Mouse (Mus musculus) myocyte (in vitro differentiated cells): ENCODE results near the gene Psmc6.

ENCODE experiments used
- MAX ChIP-seq: IDR thresholded peaks from one replicate; pipeline ENCODE4 v1.6.1; 2011; ENCODE audit warnings: low read depth, mild to moderate bottlenecking, control low read depth
- POLR2A ChIP-seq: IDR thresholded peaks from one replicate; pipeline ENCODE4 v1.6.1; 2011; ENCODE audit warnings: low read depth, mild to moderate bottlenecking, control low read depth, moderate library complexity; ENCODE audit not compliant: insufficient read length
- SRF ChIP-seq: IDR thresholded peaks from one replicate; pipeline ENCODE4 v1.6.1; 2011; ENCODE audit warnings: low read depth; ENCODE audit not compliant: control insufficient read depth, insufficient read length
- USF1 ChIP-seq: IDR thresholded peaks from one replicate; pipeline ENCODE4 v1.6.1; 2011; ENCODE audit warnings: low read depth, mild to moderate bottlenecking, control low read depth, moderate library complexity

- TF ChIP-seq SRF = no peak
- TF ChIP-seq POLR2A = no peak
- no peak for TF ChIP-seq USF1
- TF ChIP-seq MAX = no peak
Observed at GRCm38 (mm10) chr14:45364211-45365195, 34.9 kb downstream of the Psmc6 start.
